Mouse (Mus musculus): Measurements from ENCODE around the gene Ice2.

Ice2 gene

DNA sequence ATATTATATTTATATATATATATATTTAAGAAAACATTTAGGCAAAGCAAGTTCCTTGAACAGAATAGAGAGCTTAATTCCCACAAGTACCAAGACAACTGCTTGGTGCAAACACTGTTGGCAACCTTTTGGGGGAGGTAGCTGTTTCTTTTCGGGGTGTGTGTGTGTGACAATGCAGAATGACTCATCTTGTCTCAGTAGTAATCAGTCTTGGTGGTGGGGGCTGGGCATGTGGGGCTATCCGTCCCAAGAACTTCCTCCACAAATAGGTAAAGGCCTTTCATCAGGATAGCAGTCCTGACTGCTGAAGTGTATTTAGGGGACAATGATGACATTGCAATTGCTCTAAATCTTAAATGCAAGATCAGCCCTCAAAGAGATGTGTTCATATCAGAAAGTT lies 65.3 kb downstream of the Ice2 start:
- no peak for DNase-seq

DNA sequence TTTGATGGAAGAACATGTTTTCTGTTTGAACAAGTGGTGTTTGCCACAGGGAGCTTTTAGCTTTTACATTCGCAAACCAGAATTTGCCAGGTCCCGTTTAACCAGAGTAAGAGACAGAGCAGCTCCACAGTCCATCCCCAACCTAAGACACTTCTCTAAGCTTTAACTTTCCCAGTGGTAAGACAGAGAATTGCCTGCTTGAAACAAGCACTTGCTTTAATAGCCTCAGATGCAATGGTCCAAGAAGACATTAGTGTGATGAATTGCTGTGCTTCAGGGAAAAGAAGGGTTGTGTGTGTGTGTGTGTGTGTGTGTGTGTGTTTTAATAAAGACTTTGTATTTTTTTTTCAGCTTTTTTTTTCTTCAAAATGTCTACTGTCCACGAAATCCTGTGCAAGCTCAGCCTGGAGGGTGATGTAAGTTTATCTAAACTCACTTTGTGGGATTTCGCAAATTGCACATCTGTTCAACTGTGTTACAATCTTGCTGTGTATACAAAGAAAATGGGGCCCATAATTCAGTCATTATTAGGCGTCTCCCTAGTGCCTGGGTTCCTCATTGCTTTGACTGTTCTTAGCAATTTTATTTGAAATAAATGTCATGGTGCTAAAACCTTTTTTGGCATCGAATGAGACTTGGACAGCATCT lies 66.5 kb downstream of the Ice2 start:
- no peak for DNase-seq

DNA sequence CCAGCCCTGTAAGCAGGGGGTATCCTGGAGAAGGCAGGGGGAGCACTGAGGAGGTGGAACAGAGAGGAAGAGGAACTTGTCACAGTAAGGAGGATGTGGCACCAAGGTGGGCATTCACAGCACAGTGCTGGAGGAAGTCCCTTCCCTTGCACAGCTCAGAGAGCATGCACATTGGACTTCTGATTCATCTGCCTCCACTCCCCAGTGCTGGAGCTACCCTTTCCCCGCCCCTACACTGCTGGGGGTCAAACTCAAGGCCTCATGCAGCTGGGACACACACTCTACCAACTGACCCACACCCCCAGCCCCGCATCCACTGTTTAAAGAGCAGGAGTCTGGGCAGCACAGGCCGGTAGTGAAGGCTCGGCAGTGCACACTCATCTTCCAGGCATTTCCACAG lies 68.4 kb downstream of the Ice2 start:
- peak; percentile 35 for DNase-seq

DNA sequence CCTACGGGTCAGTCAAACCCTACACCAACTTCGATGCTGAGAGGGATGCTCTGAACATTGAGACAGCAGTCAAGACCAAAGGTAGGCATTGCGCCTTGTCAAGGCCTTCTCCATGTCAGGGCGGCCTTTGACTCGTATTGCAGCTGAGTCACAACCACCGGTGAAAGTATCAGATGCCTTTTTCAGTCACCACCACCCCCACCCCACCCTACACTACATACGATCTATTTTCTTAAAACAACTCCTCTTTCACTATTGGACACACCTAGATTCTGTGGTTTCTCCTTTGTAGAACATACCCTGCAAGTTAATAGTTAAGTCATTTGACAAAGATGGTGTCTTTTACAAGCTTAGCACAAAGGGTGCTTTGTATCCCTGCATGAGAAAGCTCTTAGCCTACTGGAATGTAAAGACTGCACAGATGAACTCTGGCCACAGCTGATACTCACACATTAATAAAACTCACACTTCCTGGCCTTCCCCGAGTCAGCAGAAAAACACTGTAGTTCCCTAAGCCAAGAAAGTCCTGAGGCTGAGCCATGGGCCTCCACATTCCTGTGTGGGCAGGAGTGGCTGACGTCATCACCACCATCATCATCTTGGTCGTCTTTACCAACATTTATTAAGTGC lies 69.7 kb downstream of the Ice2 start:
- no peak for DNase-seq

DNA sequence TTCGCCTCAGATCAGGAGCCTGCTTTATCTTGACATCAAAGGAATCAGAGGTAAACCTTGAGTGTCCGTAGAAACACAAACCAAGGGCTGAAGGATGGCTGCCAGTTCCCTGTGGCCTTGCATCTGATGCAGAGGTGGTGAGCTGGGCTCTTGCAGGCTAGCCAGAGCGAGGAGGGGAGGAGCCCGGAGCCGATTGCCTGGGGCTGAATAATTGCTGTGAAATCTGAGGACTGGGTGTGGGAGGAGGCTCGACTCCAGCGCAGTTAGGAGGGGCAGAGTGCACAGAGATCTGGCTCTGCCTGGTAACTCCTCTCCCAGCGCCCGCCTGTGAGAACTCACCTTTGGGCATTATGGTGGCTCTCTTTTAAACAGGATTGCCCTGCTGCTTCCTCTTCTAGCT lies 71.3 kb downstream of the Ice2 start:
- peak; percentile 32 for DNase-seq

DNA sequence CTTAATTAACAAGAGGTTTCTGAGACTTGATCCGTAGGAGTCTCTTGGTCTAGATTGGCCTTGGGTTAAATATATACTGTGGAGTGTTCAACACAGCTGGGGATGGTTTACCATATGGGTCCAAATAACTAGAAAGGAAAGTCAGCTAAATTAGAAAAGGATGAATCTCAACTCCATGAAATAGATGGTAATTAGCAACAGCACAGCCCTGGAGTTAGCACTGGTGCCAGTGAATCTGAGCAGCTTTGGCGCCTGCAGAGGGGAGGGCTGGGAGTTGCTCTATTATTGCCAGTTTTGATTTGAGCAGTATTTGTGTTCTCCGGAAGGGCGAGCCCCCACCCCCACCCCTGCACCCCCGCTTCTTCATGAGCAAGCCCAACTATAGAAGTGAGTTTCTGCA lies 72.7 kb downstream of the Ice2 start:
- DNase-seq = no peak

DNA sequence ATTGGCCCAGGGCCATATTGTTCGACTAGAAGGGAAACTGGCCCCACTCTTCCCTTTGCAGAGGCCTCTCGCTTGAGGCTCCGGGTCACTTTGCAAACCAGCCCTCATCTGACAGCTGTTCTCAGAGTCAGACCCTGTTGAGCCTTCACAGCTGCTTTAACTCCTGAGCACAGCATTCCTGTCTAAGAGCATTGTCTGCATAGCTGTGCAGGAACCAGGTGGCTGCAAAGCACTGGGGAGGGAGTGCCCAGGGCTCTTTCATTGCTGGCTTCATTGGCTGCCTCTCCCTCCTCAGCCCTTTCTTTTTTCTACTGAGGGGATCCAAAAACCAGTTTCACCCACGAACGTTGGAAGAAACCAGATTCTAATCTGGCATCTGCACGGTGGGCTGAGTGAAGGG lies 73.2 kb downstream of the Ice2 start:
- DNase-seq = no peak

DNA sequence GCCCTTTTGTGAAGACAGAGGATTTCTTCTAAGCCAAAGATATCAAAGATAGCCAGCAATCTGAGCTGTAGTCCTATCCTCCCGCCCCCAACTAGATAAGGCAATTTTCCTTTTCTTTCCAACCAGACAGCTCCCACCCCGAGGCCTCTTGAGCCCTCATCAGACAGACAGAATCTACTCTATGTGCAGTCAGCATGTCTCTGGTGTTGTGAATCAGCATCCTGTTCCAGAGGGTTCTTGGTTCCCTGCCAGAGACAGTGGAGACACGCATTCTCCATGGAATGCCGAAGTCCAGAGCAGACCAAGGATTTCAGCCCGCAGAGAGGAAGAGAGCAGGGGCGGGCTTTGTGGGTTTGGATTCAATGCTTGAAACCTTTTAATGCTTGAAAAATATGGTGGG lies 75.0 kb downstream of the Ice2 start:
- peak; percentile 85 for DNase-seq

DNA sequence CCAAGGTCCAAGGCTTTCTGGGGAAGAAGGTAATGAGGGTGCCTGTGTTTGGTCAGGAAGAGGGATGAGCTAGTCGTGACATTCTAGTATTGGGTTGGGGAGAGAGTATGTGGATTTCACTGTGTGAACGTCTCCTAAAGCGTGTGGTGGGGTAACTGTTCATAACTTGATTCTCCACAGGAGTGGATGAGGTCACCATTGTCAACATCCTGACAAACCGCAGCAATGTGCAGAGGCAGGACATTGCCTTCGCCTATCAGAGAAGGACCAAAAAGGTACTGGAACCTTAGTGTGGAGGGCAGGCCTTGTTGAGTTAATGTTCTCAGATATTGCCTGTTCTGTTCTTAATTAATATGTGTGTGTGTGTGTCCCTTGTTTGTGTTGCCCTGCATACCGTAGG lies 78.2 kb downstream of the Ice2 start:
- no peak for DNase-seq

DNA sequence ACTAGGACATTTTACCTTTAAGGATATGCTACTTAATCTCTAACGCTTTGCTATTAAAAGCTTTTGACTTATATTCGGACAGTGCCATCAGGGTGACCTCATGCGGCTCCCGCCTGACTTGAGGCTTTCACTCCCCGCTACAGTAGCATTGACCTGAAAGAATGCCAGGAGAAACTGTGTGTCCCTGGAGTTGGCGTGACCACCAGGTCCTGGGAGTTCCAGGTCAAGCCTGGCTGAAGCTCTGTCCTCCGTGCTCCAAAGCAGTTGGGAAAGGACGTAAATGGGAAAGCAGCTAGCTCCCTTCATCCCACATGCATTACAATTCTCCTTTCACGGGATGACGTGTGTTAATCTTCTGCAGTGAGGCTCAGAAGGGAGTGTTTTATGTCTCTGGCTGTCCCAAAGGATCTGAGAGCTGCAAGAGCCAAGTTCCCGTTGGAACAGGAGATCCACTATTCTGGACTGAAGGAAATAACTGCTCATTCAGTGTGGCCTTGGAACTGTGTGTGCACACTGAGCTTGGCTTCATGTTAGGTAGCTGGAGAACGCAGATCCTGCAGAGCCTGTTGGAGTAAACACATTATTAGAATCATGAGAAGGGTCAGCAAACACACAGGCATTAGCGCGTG lies 79.6 kb downstream of the Ice2 start:
- DNase-seq = peak; percentile 25

DNA sequence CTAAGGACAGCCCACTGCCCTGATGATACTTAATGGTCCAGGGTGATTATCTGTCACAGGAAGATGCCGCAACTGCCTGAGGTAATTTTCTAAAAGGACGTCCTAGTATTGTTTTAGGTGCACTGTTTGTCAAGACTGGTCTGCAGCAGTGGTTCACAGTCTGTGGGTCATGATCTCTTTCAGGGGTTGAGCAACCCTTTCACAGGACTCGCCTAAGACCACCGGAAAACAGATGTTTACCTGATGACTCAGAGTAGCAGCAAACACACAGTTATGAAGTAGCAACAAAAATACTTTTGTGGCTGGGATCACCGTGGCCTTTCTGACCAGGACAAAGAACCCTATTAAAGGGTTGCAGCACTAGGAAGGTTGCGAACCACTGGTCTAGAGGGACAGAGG lies 80.1 kb downstream of the Ice2 start:
- no peak for DNase-seq

DNA sequence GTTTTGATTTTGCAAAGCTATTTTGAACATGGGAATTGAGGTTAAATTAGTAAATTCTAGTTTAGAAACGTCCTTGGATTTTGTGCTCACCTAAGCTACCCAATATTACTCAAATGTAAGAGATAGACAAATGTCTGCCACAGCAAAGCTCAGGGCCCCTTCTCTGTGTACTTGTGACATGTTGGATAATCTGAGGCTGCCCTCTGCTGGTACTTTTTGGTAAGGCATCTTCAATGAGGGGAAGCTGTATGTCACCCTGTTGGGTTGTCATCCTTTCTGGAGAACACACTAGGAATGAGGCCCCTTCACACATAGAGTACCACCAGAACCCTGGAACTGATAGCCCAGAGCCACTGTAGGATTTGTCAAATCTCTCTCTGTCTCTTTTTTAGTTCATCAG lies 82.6 kb downstream of the Ice2 start:
- DNase-seq = peak; percentile 89
